Mouse (Mus musculus): ENCODE measurements around the gene Ercc5. TPM values are rescaled to one million over a fixed set of nuclear protein-coding genes. Genes with fewer than 3 reads are reported as not detected.

Gene Ercc5
- polyA plus RNA-seq (2015; fragmentation: Nextera tagmentation; extraction: Ambion mirVana) = 22.1 and 23.6 TPM in 2 replicates

DNA sequence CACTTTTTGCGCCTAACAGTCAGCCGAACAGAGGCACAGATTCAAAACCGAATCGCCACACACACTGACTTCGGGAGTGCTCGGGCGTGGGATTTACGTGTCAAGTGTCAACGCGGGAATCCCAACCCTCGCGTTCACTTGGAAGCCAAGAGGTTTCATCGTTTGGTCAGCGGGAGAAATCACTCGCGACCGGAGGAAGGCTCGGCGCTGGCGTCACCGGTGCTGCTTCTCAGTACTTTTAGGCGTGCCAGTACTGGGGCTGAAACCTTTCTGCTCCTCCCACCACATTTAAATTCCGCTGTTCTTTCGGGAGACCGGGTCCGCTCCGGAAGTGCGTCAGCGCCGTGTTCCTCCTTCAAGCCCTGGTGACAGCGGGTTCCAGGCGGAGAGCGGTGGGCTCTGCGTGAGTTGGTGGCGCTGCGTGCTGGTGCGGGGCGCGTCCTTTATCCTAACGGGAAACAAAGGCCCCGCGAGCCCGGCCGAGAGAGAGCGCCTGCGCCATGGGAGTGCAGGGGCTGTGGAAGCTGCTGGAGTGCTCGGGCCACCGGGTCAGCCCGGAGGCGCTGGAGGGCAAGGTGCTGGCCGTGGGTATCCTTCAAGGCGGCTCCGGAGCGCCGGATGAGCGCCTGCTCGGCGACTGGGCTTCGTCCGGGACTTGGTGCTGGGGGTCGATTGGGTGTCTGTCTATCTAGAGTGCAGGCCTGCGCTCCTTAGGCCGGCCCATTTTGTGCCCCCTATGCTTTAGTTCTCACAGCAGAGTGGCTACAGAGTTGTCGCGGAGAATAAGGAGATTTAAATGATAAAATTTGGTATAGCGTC is at the start of gene Ercc5:
Ercc5 (plus strand) TSS at position 182 of the 819 bp plus-strand sequence.
- H3K4me2 ChIP-seq (ENCODE audit: low read depth, low read length) = peak within 1 kb of the TSS; percentile 67
- peak; percentile 98 for ATAC-seq (ENCODE audit: low read depth)
- H3K4me1 ChIP-seq (replicated peaks; ENCODE audit: control insufficient read depth, insufficient read depth, low read length) = peaks cover 3% of the 10 kb centered on the region; the same call in 1 of the 2 replicates
- H3K27me3 ChIP-seq (ENCODE audit: control insufficient read depth, insufficient read depth, low read depth, low read length) = no peaks in the 10 kb centered on the region
- H3K27ac ChIP-seq (ENCODE audit: low read length) = peak within 1 kb of the TSS; percentile 87
- H3K36me3 ChIP-seq (ENCODE audit: control insufficient read depth, insufficient read depth, low read length) = peaks cover 8% of the 10 kb centered on the region
- H3K9ac ChIP-seq (ENCODE audit: low read length) = peak within 1 kb of the TSS; percentile 80
- H3K9me3 ChIP-seq (ENCODE audit: control insufficient read depth, low read length) = no peaks in the 10 kb centered on the region
- H3K4me3 ChIP-seq (ENCODE audit: low read length) = peak within 1 kb of the TSS; percentile 66
- WGBS = 0% methylated on average over 66 of the region's 66 CpGs

- no peaks in the 10 kb centered on the region for H3K27me3 ChIP-seq (ENCODE audit: control insufficient read depth, insufficient read depth, low read depth, low read length)
- H3K9ac ChIP-seq (ENCODE audit: low read length) = peak overlapping the region; percentile 90
- H3K4me1 ChIP-seq (replicated peaks; ENCODE audit: control insufficient read depth, insufficient read depth, low read length) = peaks cover 4% of the 10 kb centered on the region
- peak overlapping the region; percentile 96 for H3K27ac ChIP-seq (ENCODE audit: low read length)
- ATAC-seq (ENCODE audit: low read depth) = peak; percentile 78
- peak overlapping the region; percentile 65 for H3K4me2 ChIP-seq (ENCODE audit: low read depth, low read length)
- H3K36me3 ChIP-seq (ENCODE audit: control insufficient read depth, insufficient read depth, low read length) = peaks cover 4% of the 10 kb centered on the region; the same call in 1 of the 2 replicates
- H3K9me3 ChIP-seq (ENCODE audit: control insufficient read depth, low read length) = no peaks in the 10 kb centered on the region
- H3K4me3 ChIP-seq (ENCODE audit: low read length) = peak overlapping the region; percentile 95
- WGBS = under 1% methylated on average over 55 of the region's 55 CpGs
These were observed 45.9 kb upstream of the Ercc5 start for GRCm38 (mm10) chr1:44101448-44102225.

GRCm38 (mm10) chr1:44102259-44102717 is 45.3 kb upstream of the Ercc5 start, which contains the start of gene Tex30:
Gene Tex30, minus strand, starts transcription at chr1:44102441.
- peak; percentile 98 for ATAC-seq (ENCODE audit: low read depth)
- WGBS = under 1% methylated on average over 55 of the region's 55 CpGs

DNA sequence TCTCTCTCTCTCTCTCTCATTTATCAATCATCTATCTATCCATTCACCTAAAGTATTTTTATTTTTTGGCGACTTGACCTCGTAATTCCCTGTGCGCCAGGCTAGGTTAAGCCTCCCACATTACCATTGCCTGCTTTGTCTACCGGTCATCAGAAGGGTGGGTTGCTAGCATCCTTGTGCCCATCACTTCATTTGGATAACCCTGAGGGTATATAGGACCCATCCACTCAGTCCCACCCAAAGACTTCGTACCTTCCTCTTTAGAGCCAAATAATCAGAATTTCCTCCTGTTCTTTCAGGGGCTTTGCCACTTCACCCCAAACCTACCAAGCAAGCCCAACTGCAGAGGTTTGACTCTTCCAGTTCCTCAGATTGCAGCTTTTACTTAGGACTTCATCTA is 44.6 kb upstream of the Ercc5 start:
- 12% methylated on average over 5 of the region's 5 CpGs for WGBS
- H3K36me3 ChIP-seq (ENCODE audit: control insufficient read depth, insufficient read depth, low read length) = peaks cover 6% of the 10 kb centered on the region
- ATAC-seq (ENCODE audit: low read depth) = no peak
- H3K9ac ChIP-seq (ENCODE audit: low read length) = peak overlapping the region; percentile 17; the same call in 1 of the 2 replicates
- no peaks in the 10 kb centered on the region for H3K9me3 ChIP-seq (ENCODE audit: control insufficient read depth, low read length)
- peak overlapping the region; percentile 71 for H3K4me2 ChIP-seq (ENCODE audit: low read depth, low read length)
- H3K4me3 ChIP-seq (ENCODE audit: low read length) = peak overlapping the region; percentile 95
- no peak overlapping the region for H3K27ac ChIP-seq (ENCODE audit: low read length)
- peaks cover 4% of the 10 kb centered on the region for H3K4me1 ChIP-seq (replicated peaks; ENCODE audit: control insufficient read depth, insufficient read depth, low read length)
- no peaks in the 10 kb centered on the region for H3K27me3 ChIP-seq (ENCODE audit: control insufficient read depth, insufficient read depth, low read depth, low read length)

More at GRCm38 (mm10) chr1:44102259-44102717, 45.3 kb upstream of the Ercc5 start, which contains the start of gene Tex30:
- H3K4me2 ChIP-seq (ENCODE audit: low read depth, low read length) = peak within 1 kb of the TSS; percentile 71
- H3K4me1 ChIP-seq (replicated peaks; ENCODE audit: control insufficient read depth, insufficient read depth, low read length) = peaks cover 4% of the 10 kb centered on the region
- peak within 1 kb of the TSS; percentile 96 for H3K27ac ChIP-seq (ENCODE audit: low read length)
- no peaks in the 10 kb centered on the region for H3K27me3 ChIP-seq (ENCODE audit: control insufficient read depth, insufficient read depth, low read depth, low read length)
- peak within 1 kb of the TSS; percentile 90 for H3K9ac ChIP-seq (ENCODE audit: low read length)
- H3K36me3 ChIP-seq (ENCODE audit: control insufficient read depth, insufficient read depth, low read length) = peaks cover 2% of the 10 kb centered on the region; the same call in 1 of the 2 replicates
- peak within 1 kb of the TSS; percentile 95 for H3K4me3 ChIP-seq (ENCODE audit: low read length)
- no peaks in the 10 kb centered on the region for H3K9me3 ChIP-seq (ENCODE audit: control insufficient read depth, low read length)

DNA sequence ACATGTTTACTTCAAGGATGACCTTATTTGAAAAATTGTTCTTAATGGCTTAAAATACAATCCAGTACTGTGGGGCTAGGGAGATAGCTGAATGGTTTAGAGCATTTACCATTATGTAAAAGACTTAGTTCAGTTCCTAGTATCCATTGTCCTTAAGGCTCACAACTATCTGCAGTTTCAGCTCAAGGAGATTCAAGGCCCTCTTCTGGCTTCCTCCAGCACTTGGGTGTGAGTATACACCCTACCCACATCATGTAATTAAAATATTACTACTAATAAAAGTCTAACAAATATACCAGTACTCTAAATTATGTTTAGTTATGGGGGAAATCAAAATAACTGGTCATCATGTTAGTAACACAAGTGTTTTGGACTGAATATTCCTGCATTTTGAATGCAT is 30.0 kb upstream of the Ercc5 start:
- peaks cover 8% of the 10 kb centered on the region; the same call in 1 of the 2 replicates for H3K4me1 ChIP-seq (replicated peaks; ENCODE audit: control insufficient read depth, insufficient read depth, low read length)
- no peak overlapping the region for H3K27ac ChIP-seq (ENCODE audit: low read length)
- ATAC-seq (ENCODE audit: low read depth) = no peak
- no peaks in the 10 kb centered on the region for H3K27me3 ChIP-seq (ENCODE audit: control insufficient read depth, insufficient read depth, low read depth, low read length)
- no peak overlapping the region; the same call in 1 of the 2 replicates for H3K9ac ChIP-seq (ENCODE audit: low read length)
- peaks cover 20% of the 10 kb centered on the region for H3K36me3 ChIP-seq (ENCODE audit: control insufficient read depth, insufficient read depth, low read length)
- H3K9me3 ChIP-seq (ENCODE audit: control insufficient read depth, low read length) = no peaks in the 10 kb centered on the region
- no peak overlapping the region for H3K4me3 ChIP-seq (ENCODE audit: low read length)
- peak overlapping the region; percentile 48 for H3K4me2 ChIP-seq (ENCODE audit: low read depth, low read length)

- H3K9me3 ChIP-seq (ENCODE audit: control insufficient read depth, low read length) = no peaks in the 10 kb centered on the region
- peak within 1 kb of the TSS; percentile 86 for H3K4me3 ChIP-seq (ENCODE audit: low read length)
- peak within 1 kb of the TSS; percentile 70 for H3K4me2 ChIP-seq (ENCODE audit: low read depth, low read length)
- H3K4me1 ChIP-seq (replicated peaks; ENCODE audit: control insufficient read depth, insufficient read depth, low read length) = peaks cover 8% of the 10 kb centered on the region; the same call in 1 of the 2 replicates
- H3K27ac ChIP-seq (ENCODE audit: low read length) = peak within 1 kb of the TSS; percentile 99
- H3K36me3 ChIP-seq (ENCODE audit: control insufficient read depth, insufficient read depth, low read length) = peaks cover 13% of the 10 kb centered on the region
- H3K27me3 ChIP-seq (ENCODE audit: control insufficient read depth, insufficient read depth, low read depth, low read length) = no peaks in the 10 kb centered on the region
- under 1% methylated on average over 39 of the region's 39 CpGs for whole genome bisulfite sequencing
- peak within 1 kb of the TSS; percentile 86 for H3K9ac ChIP-seq (ENCODE audit: low read length)
- peak; percentile 97 for ATAC-seq (ENCODE audit: low read depth)
These were observed 29.1 kb upstream of the Ercc5 start, which contains the start of the genes Kdelc1 and Bivm for GRCm38 (mm10) chr1:44118239-44119054. Gene Kdelc1, minus strand, starts transcription at chr1:44118808. Gene Bivm, plus strand, starts transcription at chr1:44118957.

DNA sequence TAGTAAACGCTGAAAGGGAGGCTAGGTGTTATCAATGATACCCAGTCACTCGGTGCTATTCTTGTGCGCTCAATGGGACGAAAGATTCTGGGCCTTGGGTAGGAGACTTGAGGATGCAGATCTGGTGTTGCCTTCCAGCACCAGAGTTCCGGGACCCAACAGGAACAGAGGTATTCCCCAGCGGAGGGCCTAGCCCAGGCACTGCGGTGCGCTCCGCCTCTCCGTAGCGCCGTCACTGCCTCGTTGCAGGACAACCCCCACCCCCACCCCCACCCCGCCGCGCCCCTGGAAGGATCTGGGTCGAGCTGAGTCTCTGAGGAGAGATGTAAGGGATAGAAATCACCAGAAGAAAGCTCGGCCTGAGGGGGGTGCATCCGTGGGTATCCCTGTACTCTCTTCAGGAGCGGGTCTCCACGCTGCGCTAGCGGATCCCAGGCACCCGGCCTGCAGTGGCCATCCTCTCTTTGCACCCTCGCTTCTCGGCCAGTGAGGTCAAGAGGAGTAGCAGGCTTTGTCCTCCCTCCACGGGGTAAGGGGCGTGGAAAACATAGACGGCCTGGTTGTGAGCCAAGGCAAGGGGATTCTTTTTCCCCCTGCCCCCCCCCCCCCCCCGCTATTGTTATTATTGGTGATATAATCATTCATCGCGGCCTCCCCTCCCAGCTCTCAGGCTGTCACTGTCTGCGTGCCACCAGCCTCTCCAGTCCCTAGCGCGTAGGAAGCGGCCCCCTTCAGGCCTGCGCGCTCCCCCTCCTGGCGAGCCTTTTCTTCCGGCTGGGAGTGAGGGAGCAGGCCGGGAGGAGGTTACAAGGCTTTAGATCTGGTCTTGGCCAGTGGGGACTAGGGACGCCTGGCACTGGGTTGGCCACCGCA is 28.1 kb upstream of the Ercc5 start:
- WGBS = under 1% methylated on average over 42 of the region's 43 CpGs

DNA sequence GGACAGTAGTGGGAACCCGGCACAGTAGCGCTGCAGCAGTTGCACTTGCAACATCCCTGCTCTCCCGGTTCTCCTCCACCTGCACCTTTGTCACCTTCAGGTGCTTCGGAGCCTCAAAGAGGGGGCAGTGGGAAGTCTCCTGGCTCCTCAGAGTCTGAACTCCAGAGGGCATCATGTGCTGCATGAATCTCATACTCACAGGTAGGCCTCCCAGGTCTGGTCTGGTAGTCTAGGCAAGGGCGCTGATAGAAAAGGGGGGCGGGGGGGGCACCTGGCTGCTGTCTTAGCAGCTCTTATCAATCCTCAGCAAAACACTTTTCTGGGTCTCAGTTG is 27.5 kb upstream of the Ercc5 start:
- Histone ChIP-seq H3K9ac (ENCODE audit: low read length) (peak overlapping the region; percentile 86), H3K9me3 (ENCODE audit: control insufficient read depth, low read length) (no peaks in the 10 kb centered on the region), H3K4me3 (ENCODE audit: low read length) (peak overlapping the region; percentile 86), H3K4me1 (replicated peaks; ENCODE audit: control insufficient read depth, insufficient read depth, low read length) (peaks cover 8% of the 10 kb centered on the region; the same call in 1 of the 2 replicates), H3K36me3 (ENCODE audit: control insufficient read depth, insufficient read depth, low read length) (peaks cover 2% of the 10 kb centered on the region; the same call in 1 of the 2 replicates), H3K27me3 (ENCODE audit: control insufficient read depth, insufficient read depth, low read depth, low read length) (no peaks in the 10 kb centered on the region), H3K4me2 (ENCODE audit: low read depth, low read length) (peak overlapping the region; percentile 70), H3K27ac (ENCODE audit: low read length) (peak overlapping the region; percentile 99)
- WGBS = under 1% methylated on average over 6 of the region's 6 CpGs
- peak; percentile 6 for ATAC-seq (ENCODE audit: low read depth)

More for the DNA sequence above, 28.1 kb upstream of the Ercc5 start:
- Histone ChIP-seq H3K27ac (ENCODE audit: low read length) (peak overlapping the region; percentile 99), H3K4me3 (ENCODE audit: low read length) (peak overlapping the region; percentile 86), H3K36me3 (ENCODE audit: control insufficient read depth, insufficient read depth, low read length) (peaks cover 7% of the 10 kb centered on the region), H3K4me2 (ENCODE audit: low read depth, low read length) (peak overlapping the region; percentile 70), H3K9me3 (ENCODE audit: control insufficient read depth, low read length) (no peaks in the 10 kb centered on the region), H3K9ac (ENCODE audit: low read length) (peak overlapping the region; percentile 86), H3K4me1 (replicated peaks; ENCODE audit: control insufficient read depth, insufficient read depth, low read length) (peaks cover 8% of the 10 kb centered on the region; the same call in 1 of the 2 replicates), H3K27me3 (ENCODE audit: control insufficient read depth, insufficient read depth, low read depth, low read length) (no peaks in the 10 kb centered on the region)
- peak; percentile 92 for ATAC-seq (ENCODE audit: low read depth)
